Mouse (Mus musculus) CH12.LX (cell line): ENCODE measurements around the gene Gm28038. TPM values are rescaled to one million over a fixed set of nuclear protein-coding genes. Genes with fewer than 3 reads are reported as not detected.

Experiments
- DNase-seq: peaks from one replicate; pipeline ENCODE4 v3.0.0-alpha.2; 2013; ENCODE audit errors: extremely low read depth
- H3K27ac ChIP-seq: 2 replicates; pipeline ENCODE4 v1.5.1; 2012; ENCODE audit warnings: low read depth, mild to moderate bottlenecking, control low read depth, moderate library complexity; ENCODE audit not compliant: insufficient read depth
- H3K27me3 ChIP-seq: replicated peaks from 2 replicates; pipeline ENCODE3; 2012; ENCODE audit warnings: inconsistent platforms
- H3K36me3 ChIP-seq, 2 experiments: replicated peaks in 1 of 2; 2 replicates each; pipeline versions ENCODE3 to v1.6.1; 2012; ENCODE audit warnings: inconsistent platforms in 1 of 2, low read length in 1 of 2, mild to moderate bottlenecking in 1 of 2, mixed read lengths in 1 of 2, moderate library complexity in 1 of 2; ENCODE audit not compliant: control insufficient read depth in 1 of 2, insufficient read depth in 1 of 2
- H3K4me1 ChIP-seq, 2 experiments: 2 replicates each; pipeline ENCODE4 v1.6.1; 2012; ENCODE audit warnings: inconsistent platforms in 1 of 2, moderate library complexity in 1 of 2; ENCODE audit not compliant: insufficient read depth in 2 of 2, control insufficient read depth in 1 of 2
- H3K4me2 ChIP-seq: 2 replicates; pipeline ENCODE4 v1.6.1; 2012; ENCODE audit warnings: low read depth, mild to moderate bottlenecking, control low read depth; ENCODE audit not compliant: poor library complexity, insufficient read depth, severe bottlenecking
- H3K4me3 ChIP-seq, 3 experiments: fragments of 150-350 bp in 1 of 3; sonication (generic) in 1 of 3; replicated peaks in 1 of 3; 2 replicates each; pipeline versions ENCODE3 to v1.5.1; 2011 to 2012; ENCODE audit warnings: low read depth in 2 of 3, low read length in 2 of 3, mild to moderate bottlenecking in 2 of 3, moderate library complexity in 2 of 3, control low read depth in 1 of 3, improper control_type of control experiment in 1 of 3, inconsistent platforms in 1 of 3, mixed read lengths in 1 of 3; ENCODE audit not compliant: poor library complexity in 1 of 3
- H3K79me2 ChIP-seq: replicated peaks from 2 replicates; pipeline ENCODE4 v1.6.1; 2012; ENCODE audit warnings: mild to moderate bottlenecking, moderate library complexity; ENCODE audit not compliant: control insufficient read depth, poor library complexity, insufficient read depth, severe bottlenecking; ENCODE audit errors: extremely low read depth
- H3K9ac ChIP-seq: 2 replicates; pipeline ENCODE4 v1.6.1; 2012; ENCODE audit warnings: low read depth, mild to moderate bottlenecking, control low read depth, moderate library complexity; ENCODE audit not compliant: insufficient read depth
- H3K9me3 ChIP-seq: replicated peaks from 2 replicates; pipeline ENCODE3; 2012; ENCODE audit warnings: low read length, inconsistent platforms, mixed read lengths
- CHD1 ChIP-seq: IDR thresholded peaks from 2 replicates; pipeline ENCODE4 v1.6.1; 2012; ENCODE audit warnings: low read depth, low read length, improper control_type of control experiment, inconsistent platforms
- CHD2 ChIP-seq: IDR thresholded peaks from 2 replicates; pipeline ENCODE4 v1.6.1; 2011; ENCODE audit warnings: low read length, improper control_type of control experiment
- CTCF ChIP-seq, 2 experiments: IDR thresholded peaks in 1 of 2; conservative IDR thresholded peaks in 1 of 2; 2 replicates each; pipeline ENCODE4 v1.5.1; 2011 to 2012; ENCODE audit warnings: low read depth in 2 of 2, low read length in 2 of 2, improper control_type of control experiment in 1 of 2, inconsistent platforms in 1 of 2, mild to moderate bottlenecking in 1 of 2, moderate library complexity in 1 of 2
- ETS1 ChIP-seq: conservative IDR thresholded peaks from 2 replicates; pipeline ENCODE4 v1.6.1; 2012; ENCODE audit warnings: low read depth, mild to moderate bottlenecking, inconsistent platforms, low read length, improper control_type of control experiment, moderate library complexity
- IRF4 ChIP-seq: IDR thresholded peaks from 2 replicates; pipeline ENCODE4 v1.6.1; 2014; ENCODE audit warnings: low read depth, mild to moderate bottlenecking, inconsistent platforms, low read length, improper control_type of control experiment
- KAT2A ChIP-seq: IDR thresholded peaks from 2 replicates; pipeline ENCODE4 v1.6.1; 2012; ENCODE audit warnings: low read length, improper control_type of control experiment, inconsistent platforms; ENCODE audit not compliant: insufficient replicate concordance
- MAFK ChIP-seq: IDR thresholded peaks from 2 replicates; pipeline ENCODE4 v1.6.1; 2011; ENCODE audit warnings: low read length, improper control_type of control experiment; ENCODE audit not compliant: insufficient replicate concordance
- MAX ChIP-seq: IDR thresholded peaks from 2 replicates; pipeline ENCODE4 v1.6.1; 2011; ENCODE audit warnings: low read length, improper control_type of control experiment
- MAZ ChIP-seq: IDR thresholded peaks from 2 replicates; pipeline ENCODE4 v1.6.1; 2012; ENCODE audit warnings: low read depth, mild to moderate bottlenecking, inconsistent platforms, low read length, improper control_type of control experiment, moderate library complexity
- MXI1 ChIP-seq: IDR thresholded peaks from 2 replicates; pipeline ENCODE4 v1.6.1; 2011; ENCODE audit warnings: mild to moderate bottlenecking, low read depth, low read length, improper control_type of control experiment
- MYC ChIP-seq: IDR thresholded peaks from 2 replicates; pipeline ENCODE4 v1.6.1; 2011; ENCODE audit warnings: low read depth, mild to moderate bottlenecking, improper control_type of control experiment, low read length
- PAX5 ChIP-seq: IDR thresholded peaks from 2 replicates; pipeline ENCODE4 v1.6.1; 2012; ENCODE audit warnings: low read length, inconsistent platforms, mixed read lengths
- POLR2AphosphoS2 ChIP-seq: IDR thresholded peaks from 2 replicates; pipeline ENCODE4 v1.6.1; 2011; ENCODE audit warnings: low read depth, low read length, improper control_type of control experiment
- RAD21 ChIP-seq: IDR thresholded peaks from 2 replicates; pipeline ENCODE4 v1.6.1; 2011; ENCODE audit warnings: low read depth, mild to moderate bottlenecking, low read length, improper control_type of control experiment, moderate library complexity
- SMC3 ChIP-seq: IDR thresholded peaks from 2 replicates; pipeline ENCODE4 v1.6.1; 2011; ENCODE audit warnings: low read depth, low read length, improper control_type of control experiment
- UBTF ChIP-seq: IDR thresholded peaks from 2 replicates; pipeline ENCODE4 v1.6.1; 2012; ENCODE audit warnings: low read depth, mild to moderate bottlenecking, inconsistent platforms, low read length, improper control_type of control experiment, moderate library complexity
- USF1 ChIP-seq: IDR thresholded peaks from 2 replicates; pipeline ENCODE4 v1.6.1; 2014; ENCODE audit warnings: low read depth, mild to moderate bottlenecking, inconsistent platforms, low read length, improper control_type of control experiment
- USF2 ChIP-seq: conservative IDR thresholded peaks from 2 replicates; pipeline ENCODE4 v1.6.1; 2011; ENCODE audit warnings: low read depth, low read length, improper control_type of control experiment
- dilution Hi-C: fragments of 300-500 bp; cut with MboI; formaldehyde crosslinking; loops from 2 replicates; pipeline ENCODE4 v1.14.3; 2020; ENCODE audit warnings: low sequenced_read_pairs; ENCODE audit not compliant: extremely low pct_unique_long_range_greater_than_20kb, extremely low pct_ligation_motif_present
- in situ Hi-C: fragments of 300-500 bp; cut with MboI; formaldehyde crosslinking; loops from 3 replicates; pipeline ENCODE4 v1.14.3; 2019; ENCODE audit warnings: low sequenced_read_pairs, low pct_ligation_motif_present, low pct_unique_long_range_greater_than_20kb, mixed read lengths
- polyA plus RNA-seq: library from polyadenylated mRNA; unstranded; fragments of >175 nt; gene quantifications from 2 replicates; pipeline ENCODE4 v1.2.1, GENCODE M21; 2012; ENCODE audit warnings: low read depth; ENCODE audit not compliant: insufficient read length
- total RNA-seq, 2 experiments: library from RNA; depleted of rRNA; stranded (reverse); fragments of 300-350 nt in 1 of 2; fragments of >200 nt in 1 of 2; gene quantifications; 2 replicates each; pipeline ENCODE4 v1.2.3; 2012 to 2014

The Gm28038 gene
- total and polyA plus RNA-seq, 3 experiments, result not detected

- Histone ChIP-seq H3K27me3 (no peaks in the 10 kb centered on the region), H3K79me2 (no peaks in the 10 kb centered on the region), H3K4me1 (no peaks in the 10 kb centered on the region), H3K4me2 (no peak overlapping the region), H3K9ac (no peak overlapping the region), H3K36me3 (peaks cover 62 to 89% of the 10 kb centered on the region in 2 experiments), H3K4me3 (no peak overlapping the region), H3K27ac (no peak overlapping the region), H3K9me3 (no peaks in the 10 kb centered on the region)
- TF ChIP-seq PAX5 (no peak), RAD21 (no peak), MYC (no peak), UBTF (no peak), MXI1 (no peak), SMC3 (no peak), IRF4 (no peak), CHD2 (no peak), MAZ (no peak)
- in situ Hi-C loops (no loop called here), dilution Hi-C loops (no loop called here)
- DNase-seq, result peak; percentile 8
These were observed 35.3 kb downstream of the Gm28038 start for GRCm38 (mm10) chr2:30316136-30316535.

GRCm38 (mm10) chr2:30316955-30317354, 36.1 kb downstream of the Gm28038 start:
- dilution Hi-C loops (no loop called here), in situ Hi-C loops (no loop called here)
- Histone ChIP-seq H3K9me3 (no peaks in the 10 kb centered on the region), H3K4me3 (no peak overlapping the region), H3K27me3 (no peaks in the 10 kb centered on the region), H3K79me2 (no peaks in the 10 kb centered on the region), H3K36me3 (peaks cover 63 to 91% of the 10 kb centered on the region in 2 experiments), H3K4me1 (no peaks in the 10 kb centered on the region), H3K9ac (no peak overlapping the region), H3K27ac (no peak overlapping the region), H3K4me2 (no peak overlapping the region)
- TF ChIP-seq SMC3 (no peak), UBTF (no peak), USF1 (no peak), KAT2A (no peak), CHD1 (no peak), MAX (no peak), MAFK (no peak), CTCF (conservative IDR thresholded peaks at IDR 0.05 in 1 of 2, IDR thresholded peaks at IDR 0.05 in 1 of 2; ENCODE audit: low read depth in 2 of 2, low read length in 2 of 2) (no peak), USF2 (no peak), POLR2AphosphoS2 (no peak), ETS1 (no peak)
- no peak for DNase-seq
